Mouse (Mus musculus): ENCODE measurements at regions not wholly inside any gene's neighbourhood (a gene's known extent, or its start where the extent isn't known, plus 50 kb on each side); places are given as distances from the start of the nearest gene placed in this dataset.

DNA sequence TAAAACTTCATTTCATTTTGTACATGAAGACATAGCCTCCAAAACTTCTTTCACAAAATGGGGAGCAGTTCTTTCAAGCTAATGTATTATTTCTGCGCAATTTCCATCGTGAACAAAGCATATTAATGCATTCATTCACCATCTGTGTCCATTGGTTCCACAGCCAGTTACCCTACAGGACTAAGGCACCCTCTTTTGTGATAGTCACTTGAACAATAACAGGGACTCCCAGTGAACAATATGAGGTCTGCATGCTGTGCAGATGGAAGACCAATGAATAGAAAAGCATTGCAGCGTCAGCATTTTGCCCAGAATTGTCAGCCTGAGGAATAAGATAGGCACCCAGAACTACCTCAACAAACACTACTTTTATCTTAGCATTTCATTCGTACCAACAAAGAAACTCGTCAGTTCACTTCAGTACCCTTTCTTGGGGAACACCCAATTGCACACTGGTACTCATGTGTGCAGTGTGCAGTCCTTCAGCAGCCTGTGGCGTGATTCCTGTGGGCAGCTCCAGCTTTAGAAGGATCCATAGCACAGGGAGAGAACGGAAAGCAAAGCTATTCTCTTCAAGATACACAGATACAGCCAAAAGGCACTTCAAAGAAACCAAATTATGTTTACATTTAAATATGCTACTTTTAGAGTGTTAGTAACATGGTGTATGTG, 476.2 kb upstream of the Nr3c2 start:
- Histone ChIP-seq H3K27ac (replicated peaks; ENCODE audit: insufficient read depth, low read depth, low read length) (no peak overlapping the region), H3K9ac (ENCODE audit: low read depth, low read length) (no peak overlapping the region), H3K4me3 (ENCODE audit: insufficient read depth, low read depth, low read length) (no peak overlapping the region), H3K27me3 (ENCODE audit: control insufficient read depth, insufficient read depth, low read length) (no peaks in the 10 kb centered on the region), H3K36me3 (ENCODE audit: control insufficient read depth, insufficient read depth, low read length) (no peaks in the 10 kb centered on the region), H3K79me2 (ENCODE audit: control insufficient read depth, insufficient read depth, low read length) (no peaks in the 10 kb centered on the region), H3K4me1 (ENCODE audit: control insufficient read depth, insufficient read depth, low read length) (no peaks in the 10 kb centered on the region)
- no peak for DNase-seq (ENCODE audit: extremely low read depth, low read depth, low spot score)
- WGBS = 81% methylated on average over 7 of the region's 7 CpGs
- TF ChIP-seq CTCF (IDR thresholded peaks at IDR 0.05; ENCODE audit: low read depth, low read length) (no peak), POLR2A (IDR thresholded peaks at IDR 0.05; ENCODE audit: extremely low read depth, insufficient read depth, low read length) (no peak)

DNA sequence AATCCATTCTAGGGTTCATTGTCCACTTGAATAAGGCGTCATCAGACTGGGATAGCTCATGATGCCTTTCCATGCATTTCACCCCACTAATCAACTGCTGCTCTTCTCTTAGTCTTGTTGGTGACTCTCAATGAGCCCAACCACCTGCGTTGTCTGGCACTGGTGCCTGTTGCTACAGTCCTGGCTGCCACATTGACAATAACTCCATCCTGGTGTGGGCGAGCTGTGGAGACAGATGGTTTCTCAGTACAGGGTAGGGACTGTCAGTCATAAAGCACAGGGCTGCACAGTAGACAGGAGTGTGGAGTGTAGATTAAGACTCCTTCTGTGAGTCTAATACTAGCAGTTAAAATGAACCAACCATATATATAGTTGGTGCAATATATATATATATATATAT, 469.4 kb upstream of the Nr3c2 start:
- H3K27me3 ChIP-seq (ENCODE audit: control insufficient read depth, insufficient read depth, low read length) = no peaks in the 10 kb centered on the region
- H3K9ac ChIP-seq (ENCODE audit: low read depth, low read length) = no peak overlapping the region
- no peak overlapping the region for H3K27ac ChIP-seq (replicated peaks; ENCODE audit: insufficient read depth, low read depth, low read length)
- no peaks in the 10 kb centered on the region for H3K36me3 ChIP-seq (ENCODE audit: control insufficient read depth, insufficient read depth, low read length)
- TF ChIP-seq CTCF (IDR thresholded peaks at IDR 0.05; ENCODE audit: low read depth, low read length) = no peak
- TF ChIP-seq POLR2A (IDR thresholded peaks at IDR 0.05; ENCODE audit: extremely low read depth, insufficient read depth, low read length) = no peak
- no peak for DNase-seq (ENCODE audit: extremely low read depth, low read depth, low spot score)
- H3K4me3 ChIP-seq (ENCODE audit: insufficient read depth, low read depth, low read length) = no peak overlapping the region
- no peaks in the 10 kb centered on the region for H3K4me1 ChIP-seq (ENCODE audit: control insufficient read depth, insufficient read depth, low read length)
- no peaks in the 10 kb centered on the region for H3K79me2 ChIP-seq (ENCODE audit: control insufficient read depth, insufficient read depth, low read length)
- WGBS = 83% methylated on average over 3 of the region's 3 CpGs

DNA sequence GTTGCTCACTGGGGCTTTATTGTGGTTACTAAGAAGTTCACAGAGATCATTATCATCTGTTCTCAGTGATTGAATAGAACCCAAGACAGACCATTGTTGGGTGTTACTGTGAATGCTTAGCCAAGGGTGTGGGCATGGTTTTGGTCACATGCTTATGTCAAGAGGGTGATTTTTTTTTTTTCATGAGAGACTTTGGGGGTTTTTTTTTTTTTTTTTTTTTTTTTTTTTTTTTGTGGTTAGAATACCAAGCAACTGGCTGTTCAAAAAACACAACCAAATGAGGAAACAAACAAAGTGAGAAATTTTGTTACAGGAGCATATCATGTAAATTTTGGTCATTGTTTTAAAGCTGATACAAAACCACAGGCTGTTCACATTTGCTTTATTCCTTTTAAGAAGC, 466.4 kb upstream of the Nr3c2 start:
- TF ChIP-seq CTCF (IDR thresholded peaks at IDR 0.05; ENCODE audit: low read depth, low read length) = no peak
- no peak for TF ChIP-seq POLR2A (IDR thresholded peaks at IDR 0.05; ENCODE audit: extremely low read depth, insufficient read depth, low read length)
- DNase-seq (ENCODE audit: extremely low read depth, low read depth, low spot score) = no peak
- no peak overlapping the region for H3K9ac ChIP-seq (ENCODE audit: low read depth, low read length)

DNA sequence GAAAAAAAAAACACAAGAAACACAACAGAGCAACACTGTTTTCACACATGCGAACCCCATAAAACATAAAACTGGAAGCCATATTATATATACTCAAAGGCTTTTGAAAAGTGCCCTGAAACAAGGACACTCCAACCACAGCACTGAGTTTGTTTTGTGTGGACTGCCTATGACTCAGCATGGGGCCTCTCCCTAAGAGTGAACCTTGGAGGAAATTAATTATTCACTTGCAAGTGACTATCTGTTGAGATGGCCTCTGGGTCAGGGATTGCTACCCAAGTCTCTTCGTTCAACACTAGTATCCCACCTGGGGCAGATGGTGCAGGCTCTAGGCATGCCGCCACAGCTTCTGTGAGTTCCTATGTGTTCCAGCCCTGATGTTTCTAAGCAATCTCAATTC, 461.3 kb upstream of the Nr3c2 start:
- Histone ChIP-seq H3K36me3 (ENCODE audit: control insufficient read depth, insufficient read depth, low read length) (no peaks in the 10 kb centered on the region), H3K4me3 (ENCODE audit: insufficient read depth, low read depth, low read length) (no peak overlapping the region), H3K9ac (ENCODE audit: low read depth, low read length) (no peak overlapping the region), H3K79me2 (ENCODE audit: control insufficient read depth, insufficient read depth, low read length) (no peaks in the 10 kb centered on the region), H3K27ac (replicated peaks; ENCODE audit: insufficient read depth, low read depth, low read length) (no peak overlapping the region), H3K4me1 (ENCODE audit: control insufficient read depth, insufficient read depth, low read length) (no peaks in the 10 kb centered on the region), H3K27me3 (ENCODE audit: control insufficient read depth, insufficient read depth, low read length) (no peaks in the 10 kb centered on the region)
- DNase-seq (ENCODE audit: extremely low read depth, low read depth, low spot score) = no peak
- TF ChIP-seq CTCF (IDR thresholded peaks at IDR 0.05; ENCODE audit: low read depth, low read length) = no peak
- WGBS = 87% methylated on average over 3 of the region's 3 CpGs

More for the DNA sequence above, 466.4 kb upstream of the Nr3c2 start:
- H3K79me2 ChIP-seq (ENCODE audit: control insufficient read depth, insufficient read depth, low read length) = no peaks in the 10 kb centered on the region
- no peaks in the 10 kb centered on the region for H3K36me3 ChIP-seq (ENCODE audit: control insufficient read depth, insufficient read depth, low read length)
- H3K27me3 ChIP-seq (ENCODE audit: control insufficient read depth, insufficient read depth, low read length) = no peaks in the 10 kb centered on the region
- no peak overlapping the region for H3K27ac ChIP-seq (replicated peaks; ENCODE audit: insufficient read depth, low read depth, low read length)
- H3K4me3 ChIP-seq (ENCODE audit: insufficient read depth, low read depth, low read length) = no peak overlapping the region
- H3K4me1 ChIP-seq (ENCODE audit: control insufficient read depth, insufficient read depth, low read length) = no peaks in the 10 kb centered on the region

DNA sequence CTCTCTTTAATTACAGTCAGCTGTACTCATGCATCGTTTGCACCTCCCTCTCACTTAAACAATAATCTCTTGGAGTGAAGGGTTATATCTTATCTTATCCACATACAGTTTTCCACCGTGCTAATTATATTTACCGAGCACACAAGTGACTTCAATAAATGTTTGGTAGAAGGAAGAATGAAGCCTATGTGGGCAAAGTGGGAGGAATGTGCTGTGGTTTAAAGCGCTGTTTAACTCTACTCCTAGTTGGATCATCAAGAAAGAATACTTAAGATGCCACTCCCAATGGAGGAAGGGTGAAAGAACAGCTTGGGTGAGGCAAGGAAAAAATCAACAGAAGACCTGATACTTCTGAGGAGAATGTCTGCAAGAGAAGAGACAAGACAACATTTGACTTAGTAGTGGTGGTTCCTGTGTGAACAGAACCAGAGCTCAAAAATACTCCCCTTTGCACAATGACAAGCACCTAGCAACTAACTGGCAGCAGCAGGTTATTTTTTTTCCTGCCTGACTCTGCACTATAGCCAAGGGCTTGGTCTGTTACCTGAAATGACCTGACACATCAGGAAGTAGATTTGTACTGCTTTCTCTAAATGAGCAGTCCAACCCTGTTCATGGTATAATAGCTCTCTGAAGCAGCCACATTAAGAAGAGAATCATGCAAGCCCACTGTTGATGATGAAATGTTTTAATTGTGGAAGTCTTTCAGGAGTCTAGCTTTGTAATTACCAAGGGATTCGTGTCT, 424.6 kb upstream of the Nr3c2 start:
- Histone ChIP-seq H3K27ac (replicated peaks; ENCODE audit: insufficient read depth, low read depth, low read length) (no peak overlapping the region), H3K36me3 (ENCODE audit: control insufficient read depth, insufficient read depth, low read length) (no peaks in the 10 kb centered on the region), H3K4me3 (ENCODE audit: insufficient read depth, low read depth, low read length) (no peak overlapping the region), H3K4me1 (ENCODE audit: control insufficient read depth, insufficient read depth, low read length) (no peaks in the 10 kb centered on the region), H3K27me3 (ENCODE audit: control insufficient read depth, insufficient read depth, low read length) (no peaks in the 10 kb centered on the region), H3K9ac (ENCODE audit: low read depth, low read length) (no peak overlapping the region), H3K79me2 (ENCODE audit: control insufficient read depth, insufficient read depth, low read length) (no peaks in the 10 kb centered on the region)
- no peak for TF ChIP-seq CTCF (IDR thresholded peaks at IDR 0.05; ENCODE audit: low read depth, low read length)
- TF ChIP-seq POLR2A (IDR thresholded peaks at IDR 0.05; ENCODE audit: extremely low read depth, insufficient read depth, low read length) = no peak
- no peak for DNase-seq (ENCODE audit: extremely low read depth, low read depth, low spot score)
- 48% methylated on average over 5 of the region's 5 CpGs for WGBS

DNA sequence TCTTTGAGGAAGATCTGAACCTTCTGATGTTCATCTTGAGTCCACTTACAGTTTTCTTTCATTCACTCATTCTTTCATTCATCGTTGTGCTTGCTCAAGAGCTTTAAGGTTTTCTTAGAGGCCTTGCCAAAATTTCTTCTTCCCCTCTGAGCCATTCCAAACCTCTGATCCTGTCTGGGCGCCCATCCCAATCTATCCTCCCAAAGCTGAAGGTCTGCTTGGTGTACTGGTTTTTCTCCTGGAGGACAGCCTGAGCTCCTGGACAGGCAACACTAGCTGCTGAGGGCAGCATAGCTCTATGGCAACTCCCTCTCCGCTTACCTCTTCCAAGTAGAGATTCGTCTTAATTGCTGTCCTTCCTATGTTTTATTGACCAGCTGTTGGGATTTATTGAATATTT, 420.3 kb upstream of the Nr3c2 start:
- H3K4me3 ChIP-seq (ENCODE audit: insufficient read depth, low read depth, low read length) = no peak overlapping the region
- H3K27me3 ChIP-seq (ENCODE audit: control insufficient read depth, insufficient read depth, low read length) = no peaks in the 10 kb centered on the region
- no peaks in the 10 kb centered on the region for H3K4me1 ChIP-seq (ENCODE audit: control insufficient read depth, insufficient read depth, low read length)
- no peaks in the 10 kb centered on the region for H3K36me3 ChIP-seq (ENCODE audit: control insufficient read depth, insufficient read depth, low read length)
- no peak overlapping the region for H3K27ac ChIP-seq (replicated peaks; ENCODE audit: insufficient read depth, low read depth, low read length)
- H3K79me2 ChIP-seq (ENCODE audit: control insufficient read depth, insufficient read depth, low read length) = no peaks in the 10 kb centered on the region
- no peak for TF ChIP-seq CTCF (IDR thresholded peaks at IDR 0.05; ENCODE audit: low read depth, low read length)
- no peak overlapping the region for H3K9ac ChIP-seq (ENCODE audit: low read depth, low read length)
- DNase-seq (ENCODE audit: extremely low read depth, low read depth, low spot score) = no peak
- 83% methylated on average over 4 of the region's 4 CpGs for WGBS
